Mouse (Mus musculus) liver, embryonic 15.5 days (tissue): ENCODE data around the gene Kng2. TPM values are rescaled to one million over a fixed set of nuclear protein-coding genes. Genes with fewer than 3 reads are reported as not detected.

ENCODE experiments used
- polyA plus RNA-seq: library from polyadenylated mRNA; unstranded; fragments of >200 nt; fragmentation: Nextera tagmentation; extraction: Ambion mirVana; gene quantifications from 2 replicates; pipeline ENCODE4 v1.2.1, GENCODE M21; 2015

Kng2 gene
- polyA plus RNA-seq, 1 experiment from 2014 or later, result 66.0 TPM

Other genes starting within 250 kb of the Kng2 start
- gene Crygs, start 217.9 kb downstream of the Kng2 start, polyA plus RNA-seq, result 0.16 and 0.22 TPM in 2 replicates
- 22.9 and 27.6 TPM in 2 replicates for gene Tbccd1, start 171.8 kb downstream of the Kng2 start, polyA plus RNA-seq
- 58.3 and 60.7 TPM in 2 replicates for gene Dnajb11, start 171.6 kb downstream of the Kng2 start, polyA plus RNA-seq
- gene Ahsg, start 138.2 kb downstream of the Kng2 start, polyA plus RNA-seq, result 2,676 and 4,109 TPM in 2 replicates
- 7.3 and 12.9 TPM in 2 replicates for gene Fetub, start 111.1 kb downstream of the Kng2 start, polyA plus RNA-seq
- 2.2 and 4.9 TPM in 2 replicates for gene Hrg, start 78.4 kb downstream of the Kng2 start, polyA plus RNA-seq
- 918 and 1,131 TPM in 2 replicates for gene Kng1, start 28.4 kb upstream of the Kng2 start, polyA plus RNA-seq
- gene Eif4a2, start 78.0 kb upstream of the Kng2 start, polyA plus RNA-seq, result 58.3 and 60.6 TPM in 2 replicates
- gene Rfc4, start 98.3 kb upstream of the Kng2 start, polyA plus RNA-seq, result 119 and 137 TPM in 2 replicates
- gene Adipoq, start 117.1 kb upstream of the Kng2 start, polyA plus RNA-seq, result not detected in 2 replicates
- 12.9 and 15.4 TPM in 2 replicates for gene St6gal1, start 195.3 kb upstream of the Kng2 start, polyA plus RNA-seq